Mouse (Mus musculus) liver, embryonic 16.5 days (tissue): ENCODE results near the gene Uckl1. TPM values are rescaled to one million over a fixed set of nuclear protein-coding genes. Genes with fewer than 3 reads are reported as not detected.
A peak's percentile ranks its signal among the peaks of the same experiment; 100 is the strongest.

Source experiments
- ATAC-seq: fragments of 200-750 bp; cut with Nextera tagmentation; 2 replicates; pipeline ENCODE4 v1.8.0; 2017; ENCODE audit warnings: low read depth, mild to moderate bottlenecking, moderate number of reproducible peaks, moderate library complexity
- H3K27ac ChIP-seq: fragments of 300-500 bp; sonication (generic); 2 replicates; pipeline ENCODE4 v1.5.1; 2014; ENCODE audit warnings: mild to moderate bottlenecking, low read length
- H3K27me3 ChIP-seq: fragments of 300-500 bp; sonication (generic); 2 replicates; pipeline ENCODE4 v1.6.1; 2014; ENCODE audit warnings: low read depth, low read length, mixed read lengths; ENCODE audit not compliant: control insufficient read depth, insufficient read depth
- H3K36me3 ChIP-seq: fragments of 300-500 bp; sonication (generic); 2 replicates; pipeline ENCODE4 v1.6.1; 2014; ENCODE audit warnings: mild to moderate bottlenecking; ENCODE audit not compliant: control insufficient read depth, insufficient read depth
- H3K4me1 ChIP-seq: fragments of 300-500 bp; sonication (generic); 2 replicates; pipeline ENCODE4 v1.6.1; 2014; ENCODE audit warnings: low read depth, low read length, mixed read lengths; ENCODE audit not compliant: control insufficient read depth
- H3K4me2 ChIP-seq: fragments of 300-500 bp; sonication (generic); 2 replicates; pipeline ENCODE4 v1.6.1; 2014; ENCODE audit warnings: low read depth, low read length, mixed read lengths
- H3K4me3 ChIP-seq: fragments of 300-500 bp; sonication (generic); 2 replicates; pipeline ENCODE4 v1.5.1; 2014; ENCODE audit warnings: low read depth, mild to moderate bottlenecking, low read length
- H3K9ac ChIP-seq: fragments of 300-500 bp; sonication (generic); 2 replicates; pipeline ENCODE4 v1.6.1; 2014; ENCODE audit warnings: low read depth, low read length
- H3K9me3 ChIP-seq: fragments of 300-500 bp; sonication (generic); replicated peaks from 2 replicates; pipeline ENCODE4 v1.6.1; 2016; ENCODE audit warnings: low read length; ENCODE audit not compliant: control insufficient read depth
- WGBS: fragments of 180-500 bp; shearing (Covaris S2); extraction: QIAGEN DNeasy Blood & Tissue Kit; methylation state at CpG from one replicate; pipeline ENCODE4 v1.1.7; 2014; ENCODE audit not compliant: insufficient replicate concordance; 5-methylcytosine and 5-hydroxymethylcytosine counted together
- polyA plus RNA-seq: library from polyadenylated mRNA; unstranded; fragments of >200 nt; fragmentation: Nextera tagmentation; extraction: Ambion mirVana; gene quantifications from 2 replicates; pipeline ENCODE4 v1.2.1, GENCODE M21; 2015

Gene Uckl1
- polyA plus RNA-seq, 1 experiment from 2014 or later, result 23.6 TPM

DNA sequence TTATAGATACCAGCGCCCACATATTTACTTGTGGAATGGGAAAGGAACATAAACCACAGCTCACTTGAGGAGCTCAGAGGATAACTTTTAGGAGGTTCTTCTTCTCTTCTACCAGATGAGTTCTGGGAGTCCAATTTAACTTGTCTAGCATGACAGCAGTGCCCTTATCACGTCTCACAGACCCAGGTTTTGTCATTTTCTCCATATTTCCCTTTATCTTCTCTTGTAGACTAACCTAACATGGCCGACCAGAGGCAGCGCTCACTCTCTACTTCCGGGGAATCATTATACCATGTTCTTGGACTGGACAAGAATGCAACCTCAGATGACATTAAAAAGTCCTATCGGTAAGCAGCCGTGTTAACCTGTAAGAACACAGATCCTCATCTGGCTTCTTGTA lies 38.5 kb downstream of the Uckl1 start:
- ATAC-seq, result peak; percentile 75
- peaks cover 37% of the 10 kb centered on the region for H3K36me3 ChIP-seq
- H3K9ac ChIP-seq, result no peak overlapping the region
- no peaks in the 10 kb centered on the region for H3K9me3 ChIP-seq
- no peaks in the 10 kb centered on the region for H3K27me3 ChIP-seq
- WGBS, result 59% methylated on average over 7 of the region's 7 CpGs
- peak overlapping the region; percentile 75 for H3K27ac ChIP-seq
- peaks cover 14% of the 10 kb centered on the region for H3K4me1 ChIP-seq
- no peak overlapping the region for H3K4me3 ChIP-seq
- H3K4me2 ChIP-seq, result peak overlapping the region; percentile 14; the same call in 1 of the 2 replicates

DNA sequence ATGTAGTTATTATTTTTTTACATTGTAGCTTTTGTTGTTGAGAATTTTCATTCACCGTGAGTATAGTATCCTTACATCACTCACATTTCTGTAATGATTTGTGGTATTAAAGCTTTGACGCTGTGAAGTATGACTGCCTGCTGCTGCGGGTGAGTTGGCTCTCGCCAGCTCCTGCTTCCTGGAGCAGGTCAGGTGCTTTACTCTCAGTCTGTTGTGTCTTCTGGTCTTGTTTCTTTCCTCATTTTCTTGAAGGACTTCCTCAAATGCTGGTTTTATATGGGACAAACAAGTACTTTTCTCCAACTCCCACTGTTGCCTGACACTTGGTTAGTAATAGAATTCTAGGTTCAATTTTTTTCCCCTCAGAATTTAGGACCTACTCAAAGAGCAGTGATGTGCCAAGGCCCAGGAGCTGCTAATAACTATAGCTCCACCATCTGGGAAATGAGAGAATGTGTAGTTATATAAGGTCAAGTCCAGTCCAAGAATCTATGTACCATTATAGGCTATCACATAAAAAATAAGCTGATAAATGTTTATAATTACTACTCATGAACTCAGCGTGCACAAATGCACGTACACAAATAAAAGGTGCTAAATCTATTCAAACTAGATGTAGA lies 42.8 kb downstream of the Uckl1 start:
- Histone ChIP-seq H3K36me3 (peaks cover 4% of the 10 kb centered on the region; the same call in 1 of the 2 replicates), H3K27me3 (no peaks in the 10 kb centered on the region), H3K27ac (no peak overlapping the region), H3K9ac (no peak overlapping the region), H3K4me3 (no peak overlapping the region), H3K4me1 (peaks cover 15% of the 10 kb centered on the region), H3K9me3 (no peaks in the 10 kb centered on the region), H3K4me2 (no peak overlapping the region)
- no peak for ATAC-seq
- WGBS, result 78% methylated on average over 6 of the region's 6 CpGs

DNA sequence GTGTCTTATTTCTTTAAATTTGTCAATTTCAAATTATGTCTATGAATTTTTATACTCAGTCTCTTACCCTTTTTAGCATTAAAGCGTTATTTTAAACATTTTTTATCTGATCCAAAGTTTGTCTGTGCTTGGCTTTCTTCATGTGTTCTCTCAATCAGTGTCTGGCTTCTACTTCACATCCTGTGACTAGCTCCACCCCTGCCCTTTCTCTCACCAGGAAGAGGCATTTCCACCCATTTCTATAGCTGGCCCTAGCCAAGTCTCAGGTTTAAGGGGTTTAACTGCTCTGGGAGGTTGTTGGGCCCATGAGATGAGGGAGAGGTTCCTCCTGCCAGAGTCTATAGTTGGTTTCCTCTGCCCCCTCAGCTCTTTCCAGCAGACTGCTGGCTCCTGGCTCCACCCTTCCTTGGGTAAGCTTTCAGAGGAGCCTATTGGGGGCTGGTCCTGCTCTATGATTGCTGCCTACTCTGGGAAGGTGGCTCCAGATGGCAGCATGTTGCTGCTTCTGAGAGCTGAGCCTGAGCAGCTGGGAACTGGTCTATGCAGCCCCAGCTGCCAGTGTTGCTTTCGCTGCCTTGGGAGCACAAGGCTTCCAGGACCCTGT lies 47.1 kb downstream of the Uckl1 start:
- Histone ChIP-seq H3K4me1 (peaks cover 8% of the 10 kb centered on the region), H3K9me3 (no peaks in the 10 kb centered on the region), H3K36me3 (no peaks in the 10 kb centered on the region), H3K27ac (peak overlapping the region; percentile 36), H3K4me3 (no peak overlapping the region), H3K4me2 (0 out of 2 replicates have a peak overlapping the region, but pooled peaks have one; percentile 14), H3K27me3 (no peaks in the 10 kb centered on the region), H3K9ac (peak overlapping the region; percentile 25; the same call in 1 of the 2 replicates)
- peak; percentile 60 for ATAC-seq
- 41% methylated on average over 2 of the region's 2 CpGs for WGBS

DNA sequence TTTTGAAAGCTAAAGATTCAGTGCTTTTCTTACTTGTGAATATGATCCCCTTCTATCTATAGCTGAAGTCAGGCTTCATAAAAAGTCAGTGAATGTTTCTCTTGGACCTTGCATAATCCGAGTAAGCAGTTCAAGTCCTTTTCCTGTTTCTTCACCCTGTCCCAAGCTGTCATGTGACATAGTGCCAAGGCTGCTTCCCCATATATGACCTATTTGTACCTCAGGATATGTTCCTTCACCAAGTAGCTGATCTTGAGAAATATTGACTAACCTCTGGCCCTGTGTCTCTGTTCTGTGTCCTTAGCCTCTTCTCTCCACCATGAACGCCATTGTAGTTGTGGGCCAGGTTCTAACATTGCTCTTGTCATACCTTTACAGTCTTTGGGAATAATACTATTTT lies 48.3 kb downstream of the Uckl1 start:
- 59% methylated on average over 2 of the region's 2 CpGs for WGBS
- ATAC-seq, result peak; percentile 65
- Histone ChIP-seq H3K27me3 (no peaks in the 10 kb centered on the region), H3K36me3 (no peaks in the 10 kb centered on the region), H3K4me1 (peaks cover 8% of the 10 kb centered on the region), H3K4me2 (0 out of 2 replicates have a peak overlapping the region, but pooled peaks have one; percentile 2), H3K9ac (no peak overlapping the region), H3K4me3 (no peak overlapping the region), H3K9me3 (no peaks in the 10 kb centered on the region), H3K27ac (peak overlapping the region; percentile 24)

DNA sequence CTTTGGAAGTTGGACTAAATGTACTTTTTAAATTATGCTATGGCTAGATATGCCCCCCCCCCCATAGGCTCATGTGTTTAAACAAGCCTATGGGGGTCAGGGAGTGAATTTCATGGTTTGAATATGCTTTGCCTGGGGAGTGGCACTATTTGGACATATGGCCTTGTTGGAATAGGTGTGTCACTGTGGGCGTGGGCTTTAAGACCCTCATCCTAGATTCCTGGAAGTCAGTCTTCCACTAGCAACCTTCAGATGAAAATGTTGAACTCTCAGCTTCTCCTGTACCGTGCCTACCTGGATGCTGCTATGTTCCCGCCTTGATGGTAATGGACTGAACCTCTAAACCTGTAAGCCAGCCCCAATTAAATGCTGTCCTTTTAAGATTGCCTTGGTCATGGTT lies 52.1 kb downstream of the Uckl1 start:
- H3K27me3 ChIP-seq, result no peaks in the 10 kb centered on the region
- ATAC-seq, result no peak
- peaks cover 4% of the 10 kb centered on the region for H3K4me1 ChIP-seq
- H3K9me3 ChIP-seq, result no peaks in the 10 kb centered on the region
- H3K4me3 ChIP-seq, result no peak overlapping the region
- H3K27ac ChIP-seq, result no peak overlapping the region
- WGBS, result 78% methylated on average over 3 of the region's 3 CpGs
- H3K4me2 ChIP-seq, result no peak overlapping the region
- no peak overlapping the region for H3K9ac ChIP-seq
- peaks cover 4% of the 10 kb centered on the region; the same call in 1 of the 2 replicates for H3K36me3 ChIP-seq

DNA sequence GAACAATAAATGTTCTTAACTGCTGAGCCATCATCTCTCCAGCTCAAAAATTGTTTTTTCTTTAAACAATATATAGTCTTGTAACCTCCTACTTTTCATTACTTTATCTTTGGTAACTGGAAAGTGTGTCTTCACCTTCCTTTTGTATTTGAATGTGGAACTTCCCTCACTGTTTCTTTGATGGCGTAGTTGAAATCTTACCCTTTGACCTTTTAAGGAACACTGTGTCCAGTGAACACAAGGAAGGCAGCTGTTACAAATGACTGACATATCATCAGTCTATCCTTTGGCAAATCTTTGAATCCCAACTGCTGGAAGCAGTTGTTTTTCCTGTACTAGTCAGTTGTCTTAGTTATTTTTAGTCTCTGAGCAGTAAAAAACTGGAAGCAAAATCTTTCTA lies 55.6 kb downstream of the Uckl1 start:
- no peaks in the 10 kb centered on the region for H3K9me3 ChIP-seq
- H3K9ac ChIP-seq, result no peak overlapping the region
- H3K27ac ChIP-seq, result no peak overlapping the region
- H3K4me1 ChIP-seq, result no peaks in the 10 kb centered on the region; the same call in 1 of the 2 replicates
- WGBS, result 76% methylated on average over 1 of the region's 1 CpGs
- no peak for ATAC-seq
- H3K4me3 ChIP-seq, result no peak overlapping the region
- peaks cover 4% of the 10 kb centered on the region; the same call in 1 of the 2 replicates for H3K36me3 ChIP-seq
- no peaks in the 10 kb centered on the region for H3K27me3 ChIP-seq
- no peak overlapping the region for H3K4me2 ChIP-seq

DNA sequence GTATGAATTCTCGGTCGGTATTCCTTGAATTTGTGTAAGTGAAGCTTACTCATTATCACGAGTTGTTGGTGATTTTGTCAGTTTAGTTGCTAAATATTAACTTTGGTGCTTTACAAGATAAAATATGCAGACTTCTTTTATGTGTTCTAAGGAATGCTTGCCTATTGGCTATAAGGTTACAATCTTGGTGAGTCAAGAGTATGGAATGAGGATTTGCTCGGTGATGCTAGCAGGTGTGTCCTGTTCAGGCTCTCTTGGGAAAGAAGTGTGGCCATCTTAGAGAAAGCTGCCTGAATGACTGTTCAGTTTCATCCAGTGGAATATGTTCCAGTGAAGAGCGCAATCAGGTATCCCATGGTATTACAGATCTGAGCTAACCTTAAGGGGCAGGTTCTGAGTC lies 59.2 kb downstream of the Uckl1 start:
- Histone ChIP-seq H3K27me3 (no peaks in the 10 kb centered on the region), H3K9ac (no peak overlapping the region), H3K27ac (no peak overlapping the region), H3K36me3 (peaks cover 4% of the 10 kb centered on the region; the same call in 1 of the 2 replicates), H3K4me3 (no peak overlapping the region), H3K4me1 (peaks cover 22% of the 10 kb centered on the region), H3K9me3 (no peaks in the 10 kb centered on the region), H3K4me2 (no peak overlapping the region)
- 72% methylated on average over 5 of the region's 5 CpGs for WGBS
- no peak for ATAC-seq

DNA sequence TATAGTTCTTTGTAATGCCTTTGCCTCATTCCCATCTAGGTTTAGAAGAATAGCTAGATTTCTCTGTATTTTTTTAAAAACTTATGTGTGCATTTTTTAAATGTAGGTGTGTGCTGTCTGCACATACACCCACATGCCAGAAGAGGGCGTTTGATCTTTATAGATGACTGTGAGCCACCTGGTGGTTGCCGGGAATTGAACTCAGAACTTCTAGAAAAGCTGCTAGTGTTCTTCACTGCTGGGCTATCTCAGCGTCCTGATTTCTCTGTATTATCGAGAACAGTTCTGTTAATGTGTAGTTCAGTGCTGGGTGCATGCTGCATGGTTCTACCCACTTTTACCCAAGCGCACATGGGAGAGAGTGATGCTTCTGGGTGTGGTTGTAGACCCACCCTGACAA lies 61.9 kb downstream of the Uckl1 start:
- H3K4me2 ChIP-seq, result peak overlapping the region; percentile 85
- no peaks in the 10 kb centered on the region; the same call in 1 of the 2 replicates for H3K36me3 ChIP-seq
- no peak overlapping the region; the same call in 1 of the 2 replicates for H3K4me3 ChIP-seq
- WGBS, result 39% methylated on average over 5 of the region's 5 CpGs
- peak overlapping the region; percentile 10 for H3K27ac ChIP-seq
- H3K27me3 ChIP-seq, result no peaks in the 10 kb centered on the region
- no peak overlapping the region for H3K9ac ChIP-seq
- H3K9me3 ChIP-seq, result no peaks in the 10 kb centered on the region
- no peak for ATAC-seq
- H3K4me1 ChIP-seq, result peaks cover 31% of the 10 kb centered on the region

DNA sequence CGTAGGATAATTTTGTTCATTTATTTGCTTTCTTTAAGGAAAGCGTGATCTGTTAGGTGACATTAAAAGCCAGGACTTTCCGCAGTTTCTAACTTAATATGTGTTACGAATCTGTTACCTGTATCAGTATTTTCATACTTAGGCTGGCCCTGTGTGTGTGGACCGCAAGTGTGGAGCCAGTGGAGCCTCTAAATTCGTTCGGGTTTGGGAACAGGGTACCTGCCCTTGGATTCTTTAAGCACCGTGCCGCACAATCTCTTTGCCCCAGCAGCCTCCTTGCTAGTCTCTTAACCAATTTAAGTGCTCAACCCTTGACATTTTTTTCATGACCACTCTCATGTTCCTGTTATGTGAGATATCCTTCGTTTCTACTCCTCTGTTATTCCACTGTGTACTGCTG lies 63.2 kb downstream of the Uckl1 start:
- Histone ChIP-seq H3K9ac (peak overlapping the region; percentile 96), H3K4me2 (peak overlapping the region; percentile 85), H3K9me3 (no peaks in the 10 kb centered on the region), H3K27me3 (no peaks in the 10 kb centered on the region), H3K4me1 (peaks cover 31% of the 10 kb centered on the region), H3K4me3 (peak overlapping the region; percentile 95), H3K36me3 (peaks cover 10% of the 10 kb centered on the region), H3K27ac (no peak overlapping the region)
- ATAC-seq, result no peak
- 32% methylated on average over 10 of the region's 10 CpGs for WGBS
